Mouse (Mus musculus) large intestine, adult 2 months (tissue): ENCODE results near the gene Smc4. TPM values are rescaled to one million over a fixed set of nuclear protein-coding genes. Genes with fewer than 3 reads are reported as not detected.
"Not testable (repeated sequence)": the region's sequence is repeated elsewhere in the genome, so short reads cannot be mapped to it uniquely, and the experiment has no call there.

Experiments used
- DNase-seq: peaks from one replicate; pipeline ENCODE4 v3.0.0-alpha.2; 2012; ENCODE audit warnings: low read depth, low spot score
- WGBS: fragments of 180-500 bp; shearing (Covaris S2); methylation state at CpG from one replicate; pipeline ENCODE4 v1.1.7; 2018; 5-methylcytosine and 5-hydroxymethylcytosine counted together
- polyA plus RNA-seq: library from polyadenylated mRNA; depleted of rRNA; stranded (reverse); fragments of >200 nt; gene quantifications from 2 replicates; pipeline ENCODE4 v1.2.3, GENCODE M21; 2012

Gene Smc4
- polyA plus RNA-seq, 1 experiment: 2.7 TPM

DNA sequence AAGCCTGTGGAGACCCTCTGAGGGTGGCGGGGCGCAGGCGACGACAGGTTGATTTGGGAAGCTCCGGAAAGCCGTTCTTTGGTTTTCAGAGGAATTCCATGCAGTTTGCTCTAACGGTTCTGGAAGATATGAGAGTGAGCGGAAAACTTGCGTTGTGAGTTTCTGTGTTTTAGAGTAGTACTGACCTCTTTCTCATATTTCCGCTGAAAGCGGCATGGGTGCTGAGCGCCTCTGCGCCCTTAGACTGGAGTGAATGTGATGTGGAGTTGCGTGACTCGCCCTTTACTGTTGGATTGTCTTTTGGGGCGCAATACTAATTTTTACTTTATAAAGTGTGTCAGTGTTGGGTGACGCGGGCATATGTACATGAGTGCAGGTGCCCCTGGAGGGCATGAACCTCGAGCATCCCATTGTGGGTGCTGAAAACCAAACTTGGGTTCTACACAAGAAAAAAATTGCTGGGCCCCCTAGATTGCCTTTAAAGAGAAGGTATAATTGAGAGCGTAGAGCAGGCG lies 1.8 kb downstream of the Smc4 start:
- WGBS: 3% methylated on average over 21 of the region's 21 CpGs
- no peak for DNase-seq

DNA sequence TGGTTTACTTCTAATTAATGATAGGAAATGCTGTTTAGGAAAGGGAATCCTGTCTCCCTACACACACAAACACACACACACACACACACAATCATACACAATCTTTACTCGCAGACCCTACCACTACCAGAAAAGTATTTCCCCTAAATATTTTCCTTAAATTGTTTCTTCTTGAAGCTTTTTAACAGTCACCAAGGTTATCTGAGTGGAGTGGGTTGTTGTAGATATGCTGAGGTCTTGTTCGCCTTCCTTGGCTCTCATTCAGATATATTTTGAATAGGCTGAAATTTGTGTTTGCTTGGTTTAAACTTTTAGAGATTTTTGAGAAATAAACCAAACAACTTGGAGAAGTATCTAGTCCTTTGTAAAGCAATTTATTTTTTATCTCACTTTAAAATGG lies 4.3 kb downstream of the Smc4 start:
- 85% methylated on average over 2 of the region's 2 CpGs for WGBS
- no peak for DNase-seq

DNA sequence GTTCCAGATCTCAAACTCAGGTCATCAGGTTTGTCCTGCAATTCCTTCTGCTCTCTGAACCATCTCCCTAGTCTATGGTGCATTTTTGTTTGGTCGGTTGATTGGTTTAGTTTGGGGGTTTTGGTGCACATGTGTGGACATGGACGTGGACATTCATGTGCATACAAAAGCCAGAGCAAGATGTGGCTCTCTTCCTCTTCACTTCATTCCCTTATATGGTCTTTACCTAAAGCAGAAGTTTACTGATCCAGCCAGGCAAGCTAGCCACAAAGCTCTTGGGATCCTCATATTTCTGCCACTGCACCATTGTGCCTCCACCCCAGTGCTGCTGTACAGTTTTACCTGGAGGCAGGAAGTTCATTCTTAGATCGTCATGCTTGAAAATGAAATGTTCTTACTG lies 12.6 kb downstream of the Smc4 start:
- 86% methylated on average over 3 of the region's 3 CpGs for WGBS
- no peak for DNase-seq

DNA sequence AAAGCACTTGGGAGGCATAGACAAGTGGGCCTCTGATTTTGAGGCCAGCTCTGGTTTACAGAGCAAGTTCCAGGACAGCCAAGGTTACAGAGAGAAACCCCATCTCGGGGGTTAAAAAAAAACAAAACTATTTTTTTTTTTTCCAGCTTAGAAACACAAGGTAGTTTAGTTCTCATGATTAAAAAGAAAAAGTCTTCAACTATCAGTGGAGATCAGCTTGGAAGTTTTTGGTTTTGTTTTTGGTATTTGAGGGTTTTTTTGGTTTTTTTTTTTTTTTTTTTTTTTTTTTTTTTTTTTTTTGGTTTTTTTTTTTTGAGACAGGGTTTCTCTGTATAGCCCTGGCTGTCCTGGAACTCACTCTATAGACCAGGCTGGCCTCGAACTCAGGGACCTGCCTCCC lies 14.1 kb downstream of the Smc4 start:
- WGBS: 93% methylated on average over 2 of the region's 2 CpGs
- not testable (repeated sequence) for DNase-seq

DNA sequence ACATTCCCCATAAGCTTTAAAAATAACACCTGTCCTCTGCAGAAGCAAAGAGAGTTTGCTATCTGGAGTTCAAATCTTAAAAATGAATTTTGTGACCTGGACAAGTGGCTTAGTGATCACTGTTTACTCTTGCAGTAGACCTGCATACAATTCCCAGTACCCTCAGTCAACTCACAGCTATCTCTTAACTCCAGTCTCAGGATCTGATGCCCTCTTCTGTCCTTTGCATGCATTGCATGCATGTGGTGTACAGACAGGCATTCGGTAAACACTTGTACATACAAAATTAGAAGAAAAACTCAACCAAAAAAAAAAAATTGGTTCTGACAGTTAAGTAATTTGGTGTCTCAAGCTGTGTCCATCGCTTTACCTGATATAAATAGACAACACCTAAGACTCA lies 15.7 kb downstream of the Smc4 start:
- no peak for DNase-seq

DNA sequence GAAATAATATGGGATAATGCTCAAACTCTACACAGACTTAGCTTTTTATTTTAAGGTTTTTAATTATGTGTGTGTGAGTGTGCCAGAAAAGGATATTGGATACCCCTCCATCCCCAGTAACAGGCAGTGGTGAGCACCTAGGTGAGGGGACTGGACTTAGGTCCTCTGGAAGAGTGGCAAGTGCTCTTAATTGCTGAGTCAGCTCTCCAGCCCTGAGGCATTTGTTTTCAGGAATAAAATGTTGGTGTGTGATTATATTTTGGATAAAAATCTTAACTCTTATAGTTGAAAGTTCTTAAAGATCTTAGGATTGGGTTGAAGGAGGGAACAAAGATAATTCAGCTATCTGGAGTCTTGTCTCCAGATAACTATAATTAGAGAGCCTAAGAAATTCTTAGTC lies 16.2 kb downstream of the Smc4 start:
- no peak for DNase-seq

More for the DNA sequence above, 15.7 kb downstream of the Smc4 start:
- WGBS: 93% methylated on average over 2 of the region's 2 CpGs

DNA sequence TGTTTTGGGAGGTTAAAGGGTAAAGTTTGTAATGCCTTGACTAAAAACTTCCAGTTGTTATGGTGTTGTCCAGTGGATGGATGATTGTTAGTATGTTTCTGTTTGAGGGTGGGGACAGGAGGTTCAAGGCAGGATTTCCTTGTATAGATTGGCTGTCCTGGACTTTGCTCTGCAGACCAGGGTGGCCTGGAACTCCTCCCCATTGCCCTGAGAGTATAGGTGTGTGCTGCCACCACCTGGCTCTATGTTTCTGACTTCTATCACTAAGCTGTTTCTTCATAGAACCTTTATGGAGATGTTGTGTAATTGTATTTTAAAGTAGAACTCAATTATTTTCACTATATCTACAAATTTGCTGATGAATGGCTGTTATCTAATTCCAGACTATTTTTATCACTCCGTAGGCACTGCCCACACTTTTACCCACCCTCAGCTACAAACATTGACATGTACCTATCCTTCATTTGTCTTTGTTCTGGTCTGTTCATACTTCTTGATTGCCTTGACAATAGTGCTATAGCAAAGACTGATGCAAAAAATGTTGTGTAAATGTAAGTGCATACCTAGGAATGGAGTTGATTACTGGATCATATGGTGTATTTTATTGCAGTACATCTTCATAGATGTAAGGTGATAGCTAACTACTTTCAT lies 21.7 kb downstream of the Smc4 start:
- WGBS: 67% methylated on average over 1 of the region's 1 CpGs
- peak; percentile 75 for DNase-seq

DNA sequence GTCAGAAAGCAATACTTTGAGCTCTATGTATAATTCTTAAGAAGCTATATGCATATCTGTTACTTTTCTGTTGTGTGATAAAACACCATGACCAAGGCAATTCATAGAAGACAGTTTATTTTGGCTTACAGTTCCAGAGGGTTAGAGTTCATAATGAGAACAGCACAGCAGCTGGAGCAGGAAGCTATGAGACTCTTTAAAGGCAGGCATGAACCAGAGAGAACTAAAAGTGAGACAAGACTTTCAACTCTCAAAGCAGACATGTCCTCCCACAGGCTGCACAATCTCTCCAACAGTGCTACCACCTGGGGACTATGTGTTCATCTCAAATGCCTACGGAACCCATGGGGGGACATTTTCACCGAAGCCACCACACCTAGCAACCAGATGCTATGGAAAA lies 35.6 kb downstream of the Smc4 start:
- DNase-seq: no peak
- 96% methylated on average over 2 of the region's 2 CpGs for WGBS

DNA sequence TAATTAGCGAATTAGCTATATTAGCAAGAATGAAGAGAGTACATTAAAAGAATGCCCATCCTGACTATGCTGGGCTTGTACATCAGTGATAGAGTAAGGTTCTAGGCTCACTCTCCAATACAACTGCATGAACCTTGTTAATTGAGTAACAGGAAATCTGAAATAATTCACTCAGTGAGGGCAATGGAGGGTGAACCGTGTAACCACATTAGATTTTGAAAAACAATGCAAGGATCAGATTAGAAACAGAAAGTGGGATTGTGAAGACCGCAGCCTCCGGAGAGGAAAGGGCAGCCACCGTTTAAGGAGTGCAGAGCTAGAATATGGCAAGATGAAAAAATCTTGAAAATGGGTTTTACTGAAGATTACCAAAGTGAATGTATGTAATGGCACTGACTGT lies 36.8 kb downstream of the Smc4 start:
- no peak for DNase-seq
- 64% methylated on average over 5 of the region's 5 CpGs for WGBS

DNA sequence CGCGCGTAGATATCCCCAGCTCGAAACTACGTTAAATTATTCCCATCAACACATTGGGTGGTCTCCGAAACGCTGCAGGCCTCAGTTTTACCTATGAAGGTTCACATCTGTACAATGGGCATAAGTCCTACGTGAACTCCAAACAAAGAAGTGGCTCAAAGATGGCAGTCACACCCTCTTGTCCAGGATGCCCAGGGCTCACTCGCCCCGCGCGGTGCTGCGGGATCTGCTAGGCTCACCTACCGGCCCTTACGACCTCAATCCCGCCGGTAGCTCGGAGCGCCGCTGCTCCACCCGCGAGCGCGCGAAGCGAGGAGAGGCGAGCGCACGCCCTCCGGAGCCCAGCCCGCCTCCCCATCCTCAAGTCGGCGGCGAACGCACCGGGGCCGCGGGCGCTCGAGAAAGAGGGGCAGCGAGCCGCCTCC lies 39.6 kb downstream of the Smc4 start:
- under 1% methylated on average over 42 of the region's 42 CpGs for WGBS
- DNase-seq: no peak

DNA sequence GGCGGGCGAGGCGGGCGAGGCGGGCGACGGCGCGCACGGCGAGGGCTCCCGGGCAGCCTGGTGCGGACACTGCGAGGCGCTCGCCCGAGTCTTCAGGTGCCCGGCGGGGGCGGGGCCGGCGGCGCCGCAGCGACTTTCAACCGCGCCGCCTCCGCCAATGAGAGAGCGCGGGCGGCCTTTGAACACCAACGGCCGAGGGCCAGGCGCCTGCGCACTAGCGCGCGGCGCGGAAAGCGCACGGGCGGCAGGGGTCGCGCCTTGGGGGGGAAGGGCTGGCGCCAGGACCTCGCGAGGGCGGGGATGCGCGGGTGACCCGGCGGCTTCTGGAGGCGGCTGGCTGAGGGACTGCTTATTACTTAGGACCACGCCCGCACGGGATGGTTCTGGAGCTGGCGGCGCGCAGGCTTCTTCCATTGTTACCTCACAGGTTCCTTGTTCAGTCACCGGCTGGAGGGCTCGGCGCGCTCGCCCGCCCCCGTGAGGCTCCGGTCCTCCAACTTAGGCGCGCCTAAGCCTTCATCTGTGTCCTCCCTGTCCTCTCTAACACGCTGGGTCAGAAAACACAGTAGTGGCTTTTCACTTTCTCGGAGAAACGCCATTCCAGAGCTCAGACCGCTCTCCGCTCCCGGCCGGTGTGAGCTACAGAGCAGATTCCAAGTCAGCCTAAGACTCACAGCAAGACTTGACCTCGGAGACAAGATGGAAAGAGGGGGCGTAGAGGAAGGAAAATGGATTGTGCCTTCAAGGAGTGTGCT lies 40.3 kb downstream of the Smc4 start, which contains the start of gene Trim59:
Gene Trim59, minus strand, starts transcription at position 111 of the 755 bp plus-strand sequence.
- no peak for DNase-seq

DNA sequence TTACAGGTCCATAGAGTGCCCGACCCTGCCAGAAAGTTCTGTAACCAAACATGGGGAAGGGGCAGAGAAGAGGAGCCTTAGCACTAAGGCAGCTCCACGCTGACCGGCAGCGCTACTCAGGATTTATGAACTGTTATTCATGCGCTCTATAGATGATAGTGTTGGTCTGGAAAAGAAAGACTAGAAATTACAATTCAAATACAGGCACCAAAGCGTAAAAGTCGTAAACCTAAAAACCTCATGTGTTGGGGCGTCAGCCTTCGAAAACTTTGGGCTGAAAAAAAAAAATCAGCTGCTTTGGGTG lies 40.8 kb downstream of the Smc4 start:
- WGBS: 4% methylated on average over 9 of the region's 9 CpGs
- DNase-seq: no peak

More for the DNA sequence above, 40.3 kb downstream of the Smc4 start, which contains the start of gene Trim59:
- WGBS: under 1% methylated on average over 77 of the region's 80 CpGs

DNA sequence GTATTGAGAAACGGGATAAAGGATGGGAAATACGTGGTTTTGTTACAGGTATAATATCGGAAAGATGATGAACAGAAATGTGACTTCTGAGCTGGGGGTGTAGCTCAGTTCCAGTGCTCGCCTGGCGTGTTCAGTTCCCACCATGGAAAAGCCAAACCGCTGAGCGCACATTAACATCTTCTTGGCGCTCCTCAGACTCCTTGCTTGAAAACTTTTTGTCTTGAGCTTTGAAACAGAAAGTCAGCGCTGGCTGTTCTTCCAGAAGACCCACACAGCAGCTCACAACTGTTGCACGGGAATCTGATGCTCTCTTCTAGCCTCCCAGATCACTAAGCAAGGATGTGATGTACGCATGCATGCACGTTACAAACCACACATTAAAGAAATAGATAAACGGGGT lies 41.2 kb downstream of the Smc4 start:
- no peak for DNase-seq
- WGBS: 31% methylated on average over 13 of the region's 13 CpGs

DNA sequence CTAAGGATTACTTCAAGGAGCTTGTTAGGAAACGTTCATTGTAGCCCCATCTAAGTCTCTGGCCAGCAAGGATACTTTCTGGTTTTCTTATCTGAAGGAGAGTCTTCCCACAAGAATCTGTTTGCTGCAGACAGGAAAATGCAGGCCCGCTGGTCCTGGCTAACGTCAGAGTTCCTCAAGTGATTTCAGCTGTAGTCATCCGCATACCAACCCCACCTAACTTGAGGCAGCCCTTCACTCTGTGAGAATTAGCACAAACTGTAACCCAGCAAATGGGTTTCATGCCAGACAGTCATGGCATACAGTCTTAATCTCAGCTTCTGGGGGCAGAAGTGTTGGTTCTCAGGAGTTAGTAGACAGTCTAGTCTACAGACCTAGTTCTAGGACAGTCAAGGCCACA lies 42.0 kb downstream of the Smc4 start:
- DNase-seq: no peak
- 80% methylated on average over 4 of the region's 4 CpGs for WGBS

DNA sequence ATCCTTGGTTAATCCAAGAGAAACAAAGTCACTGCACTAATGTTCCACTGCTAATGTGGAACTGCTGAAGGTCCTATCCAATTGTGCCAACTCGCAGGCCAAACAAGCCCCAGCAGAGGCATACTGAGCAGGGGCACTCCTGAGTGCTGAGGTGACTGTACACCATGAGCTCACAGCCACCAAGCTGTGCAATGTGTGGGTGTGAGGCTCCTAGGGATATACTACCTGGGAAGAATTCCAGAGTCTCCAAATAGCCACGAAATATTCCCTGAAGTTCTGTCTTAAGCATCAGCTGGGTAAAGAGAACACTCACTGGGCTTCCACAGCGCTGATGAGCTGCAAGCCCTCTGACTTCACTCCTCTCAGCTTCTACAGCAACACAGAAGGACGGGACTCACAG lies 43.1 kb downstream of the Smc4 start:
- DNase-seq: no peak
- 87% methylated on average over 4 of the region's 4 CpGs for WGBS

DNA sequence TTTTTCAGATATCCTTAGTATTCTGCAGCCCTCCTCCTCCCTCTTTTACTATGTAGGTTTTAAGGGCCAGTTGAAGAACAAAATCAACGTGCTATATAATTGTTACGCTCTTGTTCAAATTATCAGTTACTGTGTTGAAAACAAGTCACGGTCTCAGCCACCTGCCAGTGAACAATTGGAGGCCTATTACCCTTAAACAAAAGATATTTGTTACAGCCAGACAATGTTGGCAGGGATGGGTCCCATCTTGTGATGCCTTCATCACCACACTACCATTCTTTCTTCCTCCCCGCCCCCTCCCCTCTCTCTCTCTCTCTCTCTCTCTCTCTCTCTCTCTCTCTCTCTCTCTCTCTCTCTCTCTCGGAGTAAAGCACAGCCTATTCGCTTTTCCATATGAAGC lies 44.5 kb downstream of the Smc4 start:
- DNase-seq: no peak
- 87% methylated on average over 6 of the region's 6 CpGs for WGBS

DNA sequence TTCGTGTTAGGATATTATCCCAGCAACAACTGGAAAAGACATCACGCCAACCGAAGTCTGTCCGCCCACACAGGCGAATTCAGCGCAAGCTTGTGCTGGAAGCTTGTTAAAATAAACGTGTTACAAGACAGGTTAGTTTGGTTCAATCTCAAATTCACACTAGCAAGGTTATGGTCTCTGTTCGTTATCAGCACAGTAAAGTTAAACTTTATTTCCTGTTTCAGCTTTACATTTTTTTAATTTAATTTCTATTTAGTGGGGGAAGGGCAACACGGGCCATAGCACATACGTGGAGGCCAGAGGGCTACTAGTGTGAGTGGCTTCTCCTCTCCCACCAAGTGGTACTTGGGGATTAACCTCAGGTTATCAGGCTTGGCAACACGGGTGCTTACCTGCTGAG lies 47.4 kb downstream of the Smc4 start:
- WGBS: 80% methylated on average over 11 of the region's 11 CpGs
- no peak for DNase-seq

DNA sequence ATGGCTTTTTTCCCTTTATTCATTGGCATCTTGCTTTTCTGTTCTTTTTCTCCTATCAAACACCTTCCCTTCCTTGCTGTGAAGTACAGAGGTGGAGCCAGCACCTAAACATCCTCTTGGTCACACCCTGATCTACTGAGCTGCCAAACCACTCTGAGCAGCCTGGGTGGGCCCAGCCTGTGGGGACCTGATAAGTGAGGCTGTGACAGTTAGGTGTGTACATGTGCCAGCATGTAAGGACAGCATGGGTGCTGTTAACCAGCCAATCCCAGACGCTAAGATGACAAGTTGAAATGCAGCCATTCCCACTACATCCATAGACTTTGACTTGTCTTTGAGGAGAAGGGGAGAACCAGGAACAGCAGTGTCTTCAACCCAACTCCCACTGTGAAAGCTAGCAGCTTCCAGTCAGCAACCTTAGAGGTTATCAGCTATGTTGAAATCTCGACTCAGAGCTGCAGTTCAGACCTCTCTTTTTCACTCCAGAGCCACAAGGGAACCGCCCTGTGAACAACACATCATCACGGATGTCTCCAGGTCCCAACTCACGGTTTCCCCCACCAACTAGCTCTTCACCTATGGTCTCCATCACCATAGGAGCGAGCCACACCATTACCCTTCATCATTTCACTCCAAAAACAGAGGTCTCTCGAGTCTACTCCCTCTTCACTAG lies 50.4 kb downstream of the Smc4 start:
- WGBS: 79% methylated on average over 7 of the region's 7 CpGs
- DNase-seq: no peak

DNA sequence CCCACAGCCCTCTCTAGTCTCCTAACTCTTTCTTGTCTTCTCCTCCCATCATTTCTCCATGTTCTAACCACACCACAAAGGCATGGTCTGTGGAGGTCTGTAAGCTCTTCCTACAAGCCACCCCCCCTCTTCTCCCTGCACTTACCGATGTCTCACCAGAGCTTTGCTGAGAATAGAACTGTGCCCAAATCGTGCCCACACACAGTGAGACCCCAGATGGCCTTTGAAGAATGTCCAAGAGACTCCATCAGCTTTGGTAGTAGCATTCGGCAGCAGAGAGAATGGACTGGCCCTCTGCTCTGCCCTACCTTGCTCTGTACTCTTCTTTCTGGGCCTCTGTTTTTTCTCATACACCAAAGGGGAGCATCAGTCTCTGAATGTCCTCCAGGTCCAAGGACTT lies 51.3 kb downstream of the Smc4 start:
- DNase-seq: no peak
- 88% methylated on average over 3 of the region's 3 CpGs for WGBS

DNA sequence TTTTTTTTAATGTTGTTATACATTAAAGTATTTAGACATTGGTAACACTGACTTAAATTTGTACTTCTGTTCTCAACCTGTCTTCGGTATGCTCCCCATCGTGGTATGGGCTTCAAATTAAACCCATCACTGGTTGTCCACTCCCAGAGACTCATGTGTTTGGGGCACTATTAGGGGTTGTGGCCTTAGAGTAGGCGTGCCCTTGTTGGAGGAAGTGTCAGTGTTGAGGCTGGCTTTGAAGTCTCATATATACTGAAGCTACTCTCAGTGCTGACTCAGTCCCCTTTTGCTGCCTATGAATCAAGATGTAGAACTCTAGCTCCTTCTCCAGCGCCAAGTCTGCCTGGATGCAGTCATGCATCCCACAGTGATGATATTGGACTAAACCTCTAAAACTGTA lies 56.1 kb downstream of the Smc4 start:
- DNase-seq: no peak
- 96% methylated on average over 4 of the region's 4 CpGs for WGBS

DNA sequence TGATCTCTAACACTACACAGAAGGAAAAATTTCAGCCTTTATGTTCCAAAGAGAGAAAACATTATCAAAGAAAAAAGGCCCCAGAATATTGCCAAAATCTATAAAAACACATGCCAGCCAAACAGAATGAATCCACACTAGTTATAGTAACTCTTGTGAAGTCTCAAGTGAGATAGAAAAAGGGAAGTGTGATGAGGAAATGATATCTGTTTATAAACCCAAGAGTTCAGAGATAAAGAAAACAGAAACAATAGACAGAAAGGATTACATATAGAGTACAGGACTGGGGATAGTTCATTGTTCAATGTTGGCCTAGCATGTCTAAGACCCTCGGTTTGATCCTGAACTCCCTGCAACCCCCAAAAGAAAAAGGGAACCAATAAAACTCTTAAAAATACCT lies 58.2 kb downstream of the Smc4 start:
- DNase-seq: no peak
- 85% methylated on average over 1 of the region's 1 CpGs for WGBS
